Mouse (Mus musculus): Measurements from ENCODE around the gene Thra. TPM values are rescaled to one million over a fixed set of nuclear protein-coding genes. Genes with fewer than 3 reads are reported as not detected.

Thra gene
- total and polyA plus RNA-seq, 3 experiments = 22.0 to 50.9 TPM; not detected in 1

- TF ChIP-seq ETS1 (IDR thresholded peaks at IDR 0.05; ENCODE audit: low read depth, low read length) (peak; percentile 45; the same call in 1 of the 2 replicates), MAZ (IDR thresholded peaks at IDR 0.05; ENCODE audit: low read depth, low read length) (no peak), USF1 (IDR thresholded peaks at IDR 0.05; ENCODE audit: low read depth, low read length) (peak; percentile 90)
Measured at GRCm38 (mm10) chr11:98775348-98776051, 35.1 kb downstream of the Thra start (continued).

DNA sequence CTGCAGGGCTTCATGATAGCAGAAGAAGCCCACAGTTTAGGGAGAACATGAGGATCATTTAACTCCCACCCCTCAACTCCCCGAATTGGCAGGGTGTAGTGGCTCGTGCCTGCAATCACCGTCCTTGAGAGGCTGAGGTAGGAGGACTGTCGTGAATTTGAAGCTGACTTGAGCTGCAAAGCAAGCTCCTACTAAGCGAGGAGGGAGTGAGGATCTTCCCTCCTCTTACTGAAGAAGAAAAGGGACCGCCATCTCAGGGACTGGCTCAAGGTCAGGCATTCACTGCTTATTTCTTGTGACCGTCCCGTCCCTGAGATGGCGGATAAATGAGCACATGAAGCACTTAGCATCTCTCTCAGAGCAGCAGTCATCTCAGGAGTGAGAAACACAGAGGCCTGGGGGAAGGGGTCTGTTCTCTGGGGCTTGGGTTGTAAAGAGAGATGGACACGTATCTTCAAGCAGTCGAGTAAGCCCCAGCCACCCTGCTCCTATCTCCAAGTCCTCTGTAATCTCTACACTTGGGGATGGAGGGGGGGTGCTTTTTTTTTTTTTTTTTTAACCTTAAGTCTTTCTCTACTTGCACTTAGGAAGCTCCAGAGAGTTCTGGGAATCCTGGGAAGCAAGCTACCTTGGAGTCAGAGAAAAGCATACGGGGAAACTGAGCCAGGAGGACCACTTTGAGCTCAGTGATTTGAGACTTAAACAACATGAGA is 35.8 kb downstream of the Thra start:
- Histone ChIP-seq H3K27me3 (ENCODE audit: control insufficient read depth in 1 of 2, insufficient read depth in 2 of 2, low read length in 2 of 2) (no peaks in the 10 kb centered on the region), H3K4me1 (ENCODE audit: control insufficient read depth in 1 of 2, insufficient read depth in 2 of 2, low read length in 2 of 2) (peaks cover 15 to 40% of the 10 kb centered on the region in 2 experiments), H3K36me3 (ENCODE audit: control insufficient read depth in 1 of 2, insufficient read depth in 2 of 2, low read length in 2 of 2) (peaks cover 0 to 24% of the 10 kb centered on the region in 2 experiments; a peak in 2 of 4 replicates), H3K27ac (ENCODE audit: control insufficient read depth, low read depth, low read length) (peak overlapping the region; percentile 81), H3K9me3 (replicated peaks; ENCODE audit: insufficient read depth, low read length) (no peaks in the 10 kb centered on the region), H3K79me2 (ENCODE audit: control insufficient read depth, insufficient read depth, low read length, poor library complexity) (no peaks in the 10 kb centered on the region; the same call in 1 of the 2 replicates), H3K4me3 (ENCODE audit: control insufficient read depth in 1 of 2, insufficient read depth in 1 of 2, low read depth in 2 of 2, low read length in 2 of 2) (peak overlapping the region; percentile 27 to 57), H3K9ac (ENCODE audit: control insufficient read depth, low read depth, low read length, poor library complexity, severe bottlenecking) (peak overlapping the region; percentile 74)
- peak; percentile 67 for TF ChIP-seq MAZ (IDR thresholded peaks at IDR 0.05; ENCODE audit: low read depth, low read length)
- peak; percentile 10; the same call in 1 of the 2 replicates for TF ChIP-seq MYC (IDR thresholded peaks at IDR 0.05; ENCODE audit: low read depth, low read length)
- no peak for TF ChIP-seq BHLHE40 (IDR thresholded peaks at IDR 0.05; ENCODE audit: borderline replicate concordance, low read depth, low read length)
- peak; percentile 91 for TF ChIP-seq ZNF384 (IDR thresholded peaks at IDR 0.05; ENCODE audit: low read depth, low read length)
- TF ChIP-seq NELFE (IDR thresholded peaks at IDR 0.05; ENCODE audit: low read depth, low read length) = peak; percentile 18; the same call in 1 of the 2 replicates
- peak; percentile 40; the same call in 1 of the 2 replicates for TF ChIP-seq MXI1 (IDR thresholded peaks at IDR 0.05; ENCODE audit: low read depth, low read length)
- TF ChIP-seq RCOR1 (IDR thresholded peaks at IDR 0.05; ENCODE audit: low read depth, low read length) = peak; percentile 13; the same call in 1 of the 2 replicates
- TF ChIP-seq ZKSCAN1 (IDR thresholded peaks at IDR 0.05; ENCODE audit: low read depth, low read length) = peak; percentile 60; the same call in 1 of the 2 replicates
- TF ChIP-seq ETS1 (IDR thresholded peaks at IDR 0.05; ENCODE audit: low read depth, low read length) = peak; percentile 34; the same call in 1 of the 2 replicates
- TF ChIP-seq ZMIZ1 (IDR thresholded peaks at IDR 0.05; ENCODE audit: low read depth, low read length) = no peak
- TF ChIP-seq ZC3H11A (IDR thresholded peaks at IDR 0.05; ENCODE audit: low read depth, low read length) = peak; percentile 15; the same call in 1 of the 2 replicates
- no peak for TF ChIP-seq GABPA (IDR thresholded peaks at IDR 0.05; ENCODE audit: low read depth, low read length)
- DNase-seq (ENCODE audit: low read depth, low spot score) = peak; percentile 82

All from MEL (cell line).